Mouse (Mus musculus): ENCODE results near the gene Selenot.

Gene Selenot

DNA sequence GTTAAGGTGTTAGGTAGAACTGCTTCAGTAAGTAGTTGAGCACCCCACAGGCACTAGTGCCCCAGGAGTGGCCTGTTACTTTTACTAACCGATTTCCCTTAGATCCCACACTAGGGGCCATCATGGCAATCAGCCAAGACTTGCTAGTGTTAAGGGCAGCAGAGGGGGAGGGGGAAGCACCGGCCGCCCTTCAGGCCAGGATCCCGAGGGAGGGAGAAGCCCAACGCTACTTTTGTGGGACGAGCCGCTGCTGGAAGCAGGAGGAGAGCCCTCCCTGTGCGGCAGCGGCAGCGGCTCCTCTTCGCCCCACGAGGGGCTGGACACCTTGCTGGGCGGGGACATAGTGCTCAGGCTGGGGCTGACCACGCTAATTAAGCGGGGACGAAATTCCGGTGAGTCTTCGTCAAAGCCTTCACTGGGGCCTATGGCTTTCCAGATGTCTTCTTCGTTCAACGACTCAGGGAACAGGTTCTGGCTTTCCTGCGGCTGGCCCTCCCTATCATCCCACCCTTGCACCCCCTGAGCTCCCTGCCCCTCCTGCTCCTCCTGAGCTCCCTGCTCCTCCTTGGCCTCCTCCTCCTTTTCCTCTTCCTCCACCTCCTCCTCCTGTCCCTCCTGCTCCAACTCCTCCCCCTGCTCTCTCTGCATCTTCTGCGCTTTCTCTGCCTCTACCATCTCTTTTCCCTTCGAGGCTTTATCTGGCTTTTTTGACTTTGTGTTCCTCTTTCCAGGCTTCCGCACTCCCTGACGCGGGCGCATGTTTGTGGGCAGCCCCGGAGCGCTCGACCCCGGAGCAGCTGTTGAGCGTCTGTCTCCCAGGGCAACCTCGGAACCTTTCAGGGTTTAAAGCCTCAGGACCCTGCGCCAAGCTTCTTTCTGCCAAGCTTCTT, 60.2 kb downstream of the Selenot start, which contains the start of gene Erich6:
TSS of gene Erich6 (minus strand) at position 802 of the 890 bp plus-strand sequence.
- peak; percentile 42 for DNase-seq (ENCODE audit: low spot score)
